Mouse (Mus musculus): Measurements from ENCODE around the gene Gmpr2.

Gmpr2 gene

GRCm38 (mm10) chr14:55681160-55682117, 9.7 kb downstream of the Gmpr2 start, which contains the start of gene Tinf2:
Tinf2 (minus strand) TSS chr14:55681820.
- peak; percentile 93 for DNase-seq

- DNase-seq: no peak
Observed at GRCm38 (mm10) chr14:55682118-55682493, 10.4 kb downstream of the Gmpr2 start.

- no peak for DNase-seq
Observed at GRCm38 (mm10) chr14:55689433-55689832, 17.7 kb downstream of the Gmpr2 start.

- DNase-seq: no peak
Observed at GRCm38 (mm10) chr14:55697226-55697625, 25.5 kb downstream of the Gmpr2 start.

GRCm38 (mm10) chr14:55701131-55701530, 29.4 kb downstream of the Gmpr2 start:
- no peak for DNase-seq

GRCm38 (mm10) chr14:55702761-55703160, 31.0 kb downstream of the Gmpr2 start:
- DNase-seq: no peak

- no peak for DNase-seq
Observed at GRCm38 (mm10) chr14:55706051-55706600, 34.4 kb downstream of the Gmpr2 start.

- DNase-seq: peak; percentile 44
Observed at GRCm38 (mm10) chr14:55707397-55707796, 35.7 kb downstream of the Gmpr2 start.

- DNase-seq: no peak
Observed at GRCm38 (mm10) chr14:55709509-55709908, 37.8 kb downstream of the Gmpr2 start.

GRCm38 (mm10) chr14:55711786-55712185, 40.0 kb downstream of the Gmpr2 start:
- DNase-seq: no peak

GRCm38 (mm10) chr14:55713007-55713728, 41.4 kb downstream of the Gmpr2 start:
- DNase-seq: peak; percentile 65

GRCm38 (mm10) chr14:55713729-55714122, 42.0 kb downstream of the Gmpr2 start, which contains the start of gene Tgm1:
Tgm1 (minus strand) TSS chr14:55713926.
- no peak for DNase-seq

- DNase-seq: no peak
Observed at GRCm38 (mm10) chr14:55714893-55715292, 43.2 kb downstream of the Gmpr2 start.

- no peak for DNase-seq
Observed at GRCm38 (mm10) chr14:55716271-55716670, 44.5 kb downstream of the Gmpr2 start.

- DNase-seq: no peak
Observed at GRCm38 (mm10) chr14:55716884-55717283, 45.1 kb downstream of the Gmpr2 start.

GRCm38 (mm10) chr14:55719737-55720136, 48.0 kb downstream of the Gmpr2 start:
- DNase-seq: no peak

- DNase-seq: no peak
Observed at GRCm38 (mm10) chr14:55720666-55721065, 48.9 kb downstream of the Gmpr2 start.

- no peak for DNase-seq
Observed at GRCm38 (mm10) chr14:55721076-55721475, 49.3 kb downstream of the Gmpr2 start.

- peak; percentile 95 for DNase-seq
Observed at GRCm38 (mm10) chr14:55721700-55722437, 50.1 kb downstream of the Gmpr2 start, which contains the start of gene Rabggta. Rabggta (minus strand) TSS chr14:55722263.

- no peak for DNase-seq
Observed at GRCm38 (mm10) chr14:55722438-55722945, 50.8 kb downstream of the Gmpr2 start.

- DNase-seq: peak; percentile 40
Observed at GRCm38 (mm10) chr14:55723433-55723832, 51.7 kb downstream of the Gmpr2 start.

GRCm38 (mm10) chr14:55724411-55724871, 52.7 kb downstream of the Gmpr2 start:
- peak; percentile 23 for DNase-seq
